Comparison of ENCODE assay signal across 8 mouse cellular contexts in the genomic region with DNA sequence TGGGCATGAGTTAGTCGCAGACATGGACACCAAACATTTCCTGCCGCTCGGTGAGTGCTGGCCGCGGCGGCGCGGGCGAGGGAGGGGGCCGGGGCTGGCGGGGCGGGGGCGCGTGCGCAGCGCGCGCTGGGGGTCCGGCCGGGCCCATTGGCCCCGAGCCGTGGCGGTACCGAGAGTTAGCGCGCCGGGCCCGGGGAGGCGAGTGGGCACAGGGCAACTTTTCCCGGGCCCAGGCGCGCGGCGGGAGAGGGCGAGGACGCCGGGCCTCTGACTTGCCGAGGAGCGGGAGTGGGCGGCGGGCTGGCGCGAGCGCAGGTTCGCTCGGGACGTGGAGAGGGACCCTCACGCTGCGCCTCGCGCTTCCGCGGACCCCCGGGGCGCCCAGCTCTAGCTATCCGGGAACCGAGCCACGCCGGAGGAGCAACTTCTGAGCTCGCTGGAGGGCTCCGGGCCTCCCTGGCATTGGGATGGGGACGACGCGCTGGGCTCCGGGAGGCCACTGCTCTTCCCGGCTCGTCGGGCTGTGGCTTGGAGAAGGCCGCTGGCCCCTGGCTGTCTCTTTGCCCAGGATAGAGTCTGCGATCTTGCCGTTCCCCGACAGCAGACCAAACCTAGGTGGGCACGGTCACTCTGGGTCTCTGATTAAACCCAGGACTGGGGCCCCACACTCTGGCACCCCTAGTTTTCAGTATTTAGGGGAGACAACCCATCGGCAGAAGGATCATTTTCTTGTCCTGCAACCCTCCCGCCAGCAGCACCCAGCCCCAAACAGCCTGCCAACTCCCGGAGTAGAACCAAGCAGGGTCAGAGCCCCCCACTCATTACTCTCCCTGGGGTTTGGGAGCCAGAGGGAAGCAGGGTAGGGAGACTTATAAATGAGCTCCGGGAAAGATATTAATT. TPM values are rescaled to one million over a fixed set of nuclear protein-coding genes. Genes with fewer than 3 reads are reported as not detected.
DNase-seq lines count a peak whose midpoint lies in the region; ATAC-seq and TF ChIP-seq lines count a peak whose summit lies in the region.

No protein-coding gene starts in this region.

- under 1% methylated on average over 68 of the region's 77 CpGs for WGBS in heart, embryonic 14.5 days
- WGBS in midbrain, embryonic 10.5 days, result under 1% methylated on average over 65 of the region's 77 CpGs

- H3K27ac ChIP-seq in heart, embryonic 14.5 days (replicated peaks in 1 of 2; ENCODE audit: control insufficient read depth in 1 of 2, insufficient read depth in 1 of 2, low read depth in 2 of 2, low read length in 2 of 2), result peak overlapping the region; percentile 82 to 97
- H3K27ac ChIP-seq in midbrain, embryonic 10.5 days (replicated peaks), result peak overlapping the region; percentile 97

- H3K4me2 ChIP-seq in heart, embryonic 14.5 days (ENCODE audit: low read length), result peak overlapping the region; percentile 99

- H3K27me3 ChIP-seq in Patski, result no peaks in the 10 kb centered on the region
- no peaks in the 10 kb centered on the region for H3K27me3 ChIP-seq in heart, embryonic 14.5 days (ENCODE audit: control insufficient read depth, insufficient read depth, low read length)
- peaks cover 66% of the 10 kb centered on the region for H3K27me3 ChIP-seq in midbrain, embryonic 10.5 days (ENCODE audit: low read depth, poor library complexity, severe bottlenecking)

- CTCF ChIA-PET in Patski (lab: Charles Lee), result interaction anchor here (1.1 to 1.4 kb wide), 3 partner anchors 14 to 85 kb away, joined by 3 to 4 read pairs (median 3); no protein-coding TSS in a partner anchor

- peak overlapping the region; percentile 78 to 92 for H3K4me3 ChIP-seq in heart, embryonic 14.5 days (ENCODE audit: control insufficient read depth in 1 of 2, insufficient read depth in 1 of 2, low read depth in 1 of 2, low read length in 2 of 2)
- H3K4me3 ChIP-seq in midbrain, embryonic 10.5 days, result peak overlapping the region; percentile 94

- no peaks in the 10 kb centered on the region for H3K36me3 ChIP-seq in heart, embryonic 14.5 days (ENCODE audit: control insufficient read depth, insufficient read depth, low read length)
- no peaks in the 10 kb centered on the region for H3K36me3 ChIP-seq in midbrain, embryonic 10.5 days

- POLR2A ChIA-PET in Patski (lab: Charles Lee), result interaction anchor here (0.9 to 1.5 kb wide), 2 partner anchors 23 to 70 kb away, joined by 3 to 4 read pairs; no protein-coding TSS in a partner anchor

- no peak for TF ChIP-seq CTCF in Patski (IDR thresholded peaks at IDR 0.05)

- no peaks in the 10 kb centered on the region for H3K9me3 ChIP-seq in heart, embryonic 14.5 days (ENCODE audit: control insufficient read depth, low read length)
- H3K9me3 ChIP-seq in midbrain, embryonic 10.5 days (replicated peaks), result no peaks in the 10 kb centered on the region

- peak overlapping the region; percentile 99 for H3K9ac ChIP-seq in heart, embryonic 14.5 days (ENCODE audit: low read length)

- peak; percentile 10 for ATAC-seq in Patski
- no peak for ATAC-seq in heart, embryonic 14.5 days (ENCODE audit: insufficient number of reproducible peaks, insufficient read depth, low FRiP score, low read depth)

- peaks cover 47 to 52% of the 10 kb centered on the region in 2 experiments for H3K4me1 ChIP-seq in heart, embryonic 14.5 days (ENCODE audit: control insufficient read depth in 2 of 2, insufficient read depth in 2 of 2, low read length in 2 of 2)
- peaks cover 66% of the 10 kb centered on the region for H3K4me1 ChIP-seq in midbrain, embryonic 10.5 days

- in situ Hi-C loops in Patski (cut with MboI; ENCODE audit: low pct_unique_long_range_greater_than_20kb), result loop anchor here (10.0 kb wide), 1 partner anchor 123 kb away; no protein-coding TSS in a partner anchor

- peak; percentile 97 for DNase-seq in heart, adult 11 months
- no peak for DNase-seq in heart, adult 8-10 months (ENCODE audit: low spot score)
- no peak for DNase-seq in Patski (ENCODE audit: low read depth, low spot score)
- DNase-seq in embryo, embryonic 11 days, result peak; percentile 70
- peak; percentile 78 for DNase-seq in kidney, postnatal 10 days
- peak; percentile 71 for DNase-seq in midbrain, embryonic 10.5 days (ENCODE audit: low spot score)
- DNase-seq in thymus, postnatal 14 days, result peak; percentile 60

RNA-seq across cellular contexts. Expression of gene Rxra, which starts 1.4 kb away (rescaled TPM):
- 10 to 100 TPM; 50.5 to 61.2 (median 56.9) TPM for total RNA-seq in heart, adult 8-10 months (2022)
- 31.1 TPM for polyA plus RNA-seq in Patski (2021)
- polyA plus RNA-seq in heart, embryonic 14.5 days (2014; fragmentation: Nextera tagmentation; extraction: Ambion mirVana), result 5.2 and 5.7 TPM in 2 replicates
- polyA plus RNA-seq in midbrain, embryonic 10.5 days (2016; fragmentation: Nextera tagmentation; extraction: Ambion mirVana), result 7.5 and 7.6 TPM in 2 replicates

Comparison
In these comparisons a context has a peak if more than half of its experiments do, and no peak if none do; other contexts are left out.
1. DNase-seq: peak in heart, adult 11 months (single experiment), embryo, embryonic 11 days (single experiment), kidney, postnatal 10 days (single experiment), midbrain, embryonic 10.5 days (single experiment) and thymus, postnatal 14 days (single experiment); none in heart, adult 8-10 months (single experiment) and Patski (single experiment).